Mouse (Mus musculus): Measurements from ENCODE around the gene Nhlrc3.

GRCm38 (mm10) chr3:53423576-53423975, 39.6 kb downstream of the Nhlrc3 start:
- TF ChIP-seq POLR2A (IDR thresholded peaks at IDR 0.05; ENCODE audit: borderline replicate concordance, low read depth, low read length) (no peak), CTCF (IDR thresholded peaks at IDR 0.05; ENCODE audit: low read depth, low read length) (no peak)
